Mouse (Mus musculus): ENCODE results near the gene Cerkl.
A peak's percentile ranks its signal among the peaks of the same experiment; 100 is the strongest.

The Cerkl gene

DNA sequence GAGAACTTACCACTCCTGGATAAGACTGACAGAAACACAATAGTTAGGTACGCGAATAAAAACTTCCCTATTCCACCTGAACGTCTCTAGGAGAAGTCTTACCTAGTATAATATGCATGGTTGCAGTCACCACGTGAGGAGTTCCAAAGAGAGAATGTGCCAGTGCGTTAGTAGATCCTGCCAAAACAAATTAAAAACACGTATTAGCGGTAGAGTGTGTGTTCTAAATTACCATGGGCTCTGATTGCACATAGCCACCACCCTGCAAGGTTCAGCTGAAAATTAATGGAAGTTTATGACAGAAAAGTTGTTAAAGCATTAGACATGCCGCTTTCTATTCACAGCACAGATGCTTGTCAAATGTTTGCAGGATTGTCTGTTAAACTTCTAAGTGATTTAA is 113.5 kb downstream of the Cerkl start:
- no peak for DNase-seq (ENCODE audit: low read depth, low spot score)
- H3K36me3 ChIP-seq (ENCODE audit: control insufficient read depth, insufficient read depth, low read length, poor library complexity, severe bottlenecking) = no peaks in the 10 kb centered on the region
- H3K27me3 ChIP-seq (ENCODE audit: control insufficient read depth, insufficient read depth, low read length, poor library complexity, severe bottlenecking) = no peaks in the 10 kb centered on the region

DNA sequence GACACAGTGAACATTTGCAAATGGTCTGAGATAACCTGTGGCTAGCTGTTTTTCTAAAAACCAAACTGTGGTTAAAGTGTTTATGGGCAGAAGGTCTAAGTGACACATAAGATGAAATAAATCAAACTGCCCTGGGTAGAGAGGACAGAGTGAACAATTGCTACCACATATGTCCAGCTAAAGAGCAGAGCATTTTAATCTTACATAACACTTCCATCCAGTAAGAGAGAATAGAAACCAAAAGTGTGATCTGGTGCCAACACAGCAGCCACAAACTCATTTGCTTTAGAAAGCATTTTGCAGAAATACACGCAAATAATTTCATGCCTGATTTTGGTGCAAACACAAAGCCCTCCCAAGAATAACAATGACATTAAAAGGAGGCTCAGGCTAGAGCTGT is 117.6 kb downstream of the Cerkl start:
- no peak for DNase-seq (ENCODE audit: low read depth, low spot score)
- Histone ChIP-seq H3K36me3 (ENCODE audit: control insufficient read depth, insufficient read depth, low read length, poor library complexity, severe bottlenecking) (no peaks in the 10 kb centered on the region), H3K27me3 (ENCODE audit: control insufficient read depth, insufficient read depth, low read length, poor library complexity, severe bottlenecking) (no peaks in the 10 kb centered on the region)

DNA sequence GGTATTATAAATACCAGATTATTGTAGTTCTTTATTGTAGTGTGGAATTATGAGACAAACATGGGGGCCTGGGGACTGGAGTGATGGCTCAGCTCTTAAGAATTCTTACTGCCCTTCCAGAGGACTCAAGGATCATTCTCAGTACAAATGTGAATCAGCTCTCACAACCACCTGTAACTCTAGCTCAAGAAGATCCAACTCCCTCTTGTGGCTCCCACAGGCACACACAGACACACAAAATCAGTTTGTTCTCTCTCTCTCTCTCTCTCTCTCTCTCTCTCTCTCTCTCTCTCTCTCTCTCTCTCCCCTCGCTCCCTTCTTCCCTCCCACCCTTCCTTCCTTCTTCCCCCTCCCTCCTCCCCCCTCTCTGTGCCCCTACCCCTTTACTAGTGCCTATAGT is 120.4 kb downstream of the Cerkl start:
- peak; percentile 12 for DNase-seq (ENCODE audit: low read depth, low spot score)

DNA sequence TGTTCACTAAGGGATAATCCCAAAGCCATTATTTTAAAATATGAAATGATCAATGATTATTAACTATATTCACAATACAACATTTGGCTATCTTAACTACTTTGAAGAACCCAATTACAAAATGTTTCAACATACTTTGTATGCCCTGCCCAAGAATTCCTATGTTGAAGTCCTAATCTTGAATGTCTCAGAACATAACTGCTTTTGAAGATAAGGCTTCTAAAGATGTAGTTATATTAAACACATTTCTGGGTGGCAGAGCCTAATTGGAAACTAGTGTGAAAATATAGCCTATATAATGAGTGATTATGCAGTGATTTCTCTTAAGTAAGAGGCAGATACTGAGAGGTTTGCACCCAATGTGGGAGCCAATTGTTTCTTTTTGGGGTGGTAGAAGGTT is 121.9 kb downstream of the Cerkl start:
- H3K27me3 ChIP-seq (ENCODE audit: control insufficient read depth, insufficient read depth, low read length, poor library complexity, severe bottlenecking) = no peaks in the 10 kb centered on the region
- H3K36me3 ChIP-seq (ENCODE audit: control insufficient read depth, insufficient read depth, low read length, poor library complexity, severe bottlenecking) = peaks cover 7% of the 10 kb centered on the region; the same call in 1 of the 2 replicates
- no peak for DNase-seq (ENCODE audit: low read depth, low spot score)

More for the DNA sequence above, 120.4 kb downstream of the Cerkl start:
- peaks cover 5% of the 10 kb centered on the region; the same call in 1 of the 2 replicates for H3K36me3 ChIP-seq (ENCODE audit: control insufficient read depth, insufficient read depth, low read length, poor library complexity, severe bottlenecking)
- H3K27me3 ChIP-seq (ENCODE audit: control insufficient read depth, insufficient read depth, low read length, poor library complexity, severe bottlenecking) = no peaks in the 10 kb centered on the region

DNA sequence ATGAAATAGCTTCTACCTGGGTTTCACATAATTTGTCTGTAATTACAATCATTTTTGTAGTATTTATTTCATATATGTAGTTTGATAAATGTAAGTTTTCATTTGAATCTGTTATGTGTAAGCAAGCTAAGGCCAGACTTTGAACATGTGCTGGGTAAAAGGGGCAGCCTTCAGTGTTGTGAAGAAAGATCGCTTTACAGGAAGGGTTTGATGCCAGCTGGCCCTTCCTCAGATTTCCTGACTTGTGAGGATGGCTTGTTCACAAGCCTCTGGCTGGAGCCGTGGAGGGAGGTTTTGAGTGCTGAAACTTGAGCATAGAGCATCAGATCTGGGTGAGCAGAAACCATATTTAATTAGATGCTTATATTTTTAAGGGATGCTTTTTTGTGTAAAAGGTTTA is 128.5 kb downstream of the Cerkl start:
- Histone ChIP-seq H3K36me3 (ENCODE audit: control insufficient read depth, insufficient read depth, low read length, poor library complexity, severe bottlenecking) (peaks cover 20% of the 10 kb centered on the region), H3K27me3 (ENCODE audit: control insufficient read depth, insufficient read depth, low read length, poor library complexity, severe bottlenecking) (no peaks in the 10 kb centered on the region)
- no peak for DNase-seq (ENCODE audit: low read depth, low spot score)

DNA sequence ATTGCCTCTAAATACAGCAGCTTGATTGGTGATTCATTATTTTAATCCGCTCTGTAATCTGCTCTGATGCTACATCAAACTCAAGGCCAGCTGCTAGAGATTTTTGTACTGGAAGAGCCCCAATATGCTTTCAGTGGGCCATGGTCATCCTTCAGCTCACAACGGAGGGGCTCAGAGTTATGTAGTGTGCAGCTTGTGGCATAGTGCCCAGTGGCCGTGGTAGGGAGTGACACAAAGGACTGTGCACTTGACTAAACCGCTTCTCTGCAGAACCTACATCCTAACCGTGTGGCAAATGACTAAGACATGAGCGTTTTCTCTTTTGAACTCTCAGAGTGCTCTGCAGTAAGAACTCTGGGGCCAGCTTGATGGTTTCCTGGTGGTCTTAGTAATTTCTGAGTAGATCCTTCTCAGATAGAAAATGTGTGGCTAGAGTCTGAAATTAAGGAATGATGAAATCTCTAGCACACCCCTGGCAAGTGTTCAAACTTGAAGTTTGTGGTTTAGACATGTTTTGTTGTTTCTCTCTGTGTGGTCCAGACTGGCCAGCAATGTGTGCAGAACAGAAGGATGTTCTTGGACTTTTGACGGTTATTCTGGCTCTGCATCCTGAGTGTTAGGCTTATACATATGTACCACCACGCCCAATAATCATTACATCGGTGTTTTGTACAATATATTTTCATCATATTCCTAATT is 140.3 kb downstream of the Cerkl start:
- DNase-seq (ENCODE audit: low read depth, low spot score) = no peak
- Histone ChIP-seq H3K36me3 (ENCODE audit: control insufficient read depth, insufficient read depth, low read length, poor library complexity, severe bottlenecking) (peaks cover 32% of the 10 kb centered on the region; the same call in 1 of the 2 replicates), H3K27me3 (ENCODE audit: control insufficient read depth, insufficient read depth, low read length, poor library complexity, severe bottlenecking) (no peaks in the 10 kb centered on the region)

DNA sequence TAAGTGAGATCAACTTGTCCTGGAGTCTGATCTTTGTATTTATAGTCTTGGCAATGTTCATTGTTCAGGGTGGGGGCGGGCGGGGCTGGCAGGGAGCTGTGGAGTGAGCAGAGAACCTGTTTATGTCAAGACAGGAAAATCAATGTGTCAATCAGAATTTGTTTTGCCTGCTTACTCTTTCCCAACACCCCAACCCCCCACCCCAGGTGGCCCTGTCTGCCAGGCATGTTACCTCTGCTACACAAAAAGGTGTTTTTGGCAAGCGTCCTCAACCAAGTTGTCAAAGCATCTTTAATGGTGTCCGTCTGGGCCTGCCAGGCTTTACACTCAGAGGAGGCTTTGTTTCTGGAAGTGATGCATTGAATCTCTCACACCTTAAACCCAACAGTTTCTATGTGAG is 141.5 kb downstream of the Cerkl start:
- Histone ChIP-seq H3K36me3 (ENCODE audit: control insufficient read depth, insufficient read depth, low read length, poor library complexity, severe bottlenecking) (peaks cover 29% of the 10 kb centered on the region; the same call in 1 of the 2 replicates), H3K27me3 (ENCODE audit: control insufficient read depth, insufficient read depth, low read length, poor library complexity, severe bottlenecking) (no peaks in the 10 kb centered on the region)
- no peak for DNase-seq (ENCODE audit: low read depth, low spot score)

DNA sequence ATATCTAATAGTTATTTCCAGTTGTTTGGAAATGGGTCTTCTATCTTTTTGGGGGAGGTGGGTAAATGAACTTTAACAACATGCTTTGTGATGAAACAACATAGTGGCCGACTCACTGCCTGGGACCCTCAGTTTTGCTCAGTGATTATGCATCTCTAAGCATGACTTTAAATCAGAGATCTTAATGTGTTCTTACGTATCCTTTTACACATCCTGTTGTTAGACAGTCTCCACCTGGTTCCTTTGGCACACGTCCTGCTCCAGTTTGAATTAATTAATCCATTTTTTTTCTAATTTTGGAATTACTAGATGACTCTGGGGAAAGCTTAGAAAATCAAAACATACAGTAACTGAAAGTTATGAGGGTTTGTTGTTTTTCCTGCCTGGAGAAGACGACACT is 144.1 kb downstream of the Cerkl start:
- Histone ChIP-seq H3K27me3 (ENCODE audit: control insufficient read depth, insufficient read depth, low read length, poor library complexity, severe bottlenecking) (no peaks in the 10 kb centered on the region), H3K36me3 (ENCODE audit: control insufficient read depth, insufficient read depth, low read length, poor library complexity, severe bottlenecking) (peaks cover 26% of the 10 kb centered on the region; the same call in 1 of the 2 replicates)
- DNase-seq (ENCODE audit: low read depth, low spot score) = no peak

DNA sequence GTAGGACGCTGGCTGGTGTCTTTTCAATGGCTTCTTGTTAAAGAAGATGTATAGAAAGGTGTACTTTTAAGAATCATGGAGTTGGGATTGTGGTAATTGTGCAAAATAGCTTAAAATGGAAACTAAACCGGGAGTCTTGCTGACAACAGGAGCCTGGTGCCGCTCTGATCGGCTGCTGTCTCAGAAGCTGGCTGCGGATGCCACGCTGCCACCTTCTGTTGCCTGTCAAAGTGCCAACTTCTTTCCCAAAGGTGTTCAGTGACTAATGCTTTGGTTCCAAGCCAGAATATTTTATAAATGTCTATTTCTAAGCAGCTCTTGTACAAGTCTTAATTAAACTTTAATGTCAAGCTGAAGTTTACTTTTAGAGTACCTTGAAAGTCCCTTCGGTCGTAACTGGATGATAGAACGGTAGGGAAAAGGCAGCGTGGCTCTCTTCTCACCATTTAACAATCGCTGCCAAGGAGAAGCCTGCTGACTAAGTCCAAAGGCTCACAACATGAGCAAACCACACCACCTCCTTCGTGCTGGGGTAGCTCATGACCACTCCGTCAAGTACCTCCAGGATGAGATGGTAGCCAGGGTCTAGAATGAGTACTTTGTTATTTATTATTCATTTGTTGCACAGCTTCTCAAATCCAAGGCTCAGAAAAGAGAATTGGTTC is 147.0 kb downstream of the Cerkl start:
- DNase-seq (ENCODE audit: low read depth, low spot score) = no peak
- peaks cover 19% of the 10 kb centered on the region; the same call in 1 of the 2 replicates for H3K36me3 ChIP-seq (ENCODE audit: control insufficient read depth, insufficient read depth, low read length, poor library complexity, severe bottlenecking)
- no peaks in the 10 kb centered on the region for H3K27me3 ChIP-seq (ENCODE audit: control insufficient read depth, insufficient read depth, low read length, poor library complexity, severe bottlenecking)

DNA sequence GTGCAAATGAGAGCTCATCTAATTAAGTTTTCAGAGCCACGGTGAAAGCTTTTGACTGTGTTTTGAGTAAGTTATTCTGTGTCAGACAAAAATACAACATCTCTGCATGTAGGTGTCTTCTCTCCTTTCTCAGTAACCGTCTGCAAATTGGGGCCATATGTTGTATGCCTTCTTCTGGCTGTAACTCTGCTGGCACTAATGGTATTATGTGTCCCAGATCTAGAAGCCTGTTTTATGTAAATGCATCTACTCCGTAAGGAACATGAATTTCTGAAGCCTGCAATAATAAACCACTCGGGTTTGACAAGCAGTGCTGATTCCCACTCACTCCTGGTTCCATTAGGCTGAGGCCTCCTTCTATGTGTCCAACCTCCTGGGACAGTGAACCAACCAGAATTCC is 149.0 kb downstream of the Cerkl start:
- Histone ChIP-seq H3K36me3 (ENCODE audit: control insufficient read depth, insufficient read depth, low read length, poor library complexity, severe bottlenecking) (peaks cover 16% of the 10 kb centered on the region; the same call in 1 of the 2 replicates), H3K27me3 (ENCODE audit: control insufficient read depth, insufficient read depth, low read length, poor library complexity, severe bottlenecking) (no peaks in the 10 kb centered on the region)
- no peak for DNase-seq (ENCODE audit: low read depth, low spot score)

DNA sequence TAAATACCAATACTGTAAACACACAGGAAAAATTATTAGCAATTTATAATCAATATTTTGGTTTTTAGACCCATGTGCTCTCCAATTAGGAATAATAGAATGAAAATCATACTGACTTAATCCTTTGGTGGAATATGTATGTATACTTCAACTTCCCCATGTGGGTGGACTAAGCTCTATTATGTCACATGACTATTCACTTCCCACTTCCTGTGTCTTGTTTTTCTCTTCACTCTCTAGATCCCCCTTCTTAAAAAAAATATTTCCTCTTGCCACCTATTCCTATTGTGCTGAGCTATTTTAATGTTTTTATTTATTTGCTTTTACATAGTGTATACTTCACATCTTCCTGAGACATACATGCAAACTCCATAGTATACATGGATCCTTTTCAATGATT is 154.2 kb downstream of the Cerkl start:
- Histone ChIP-seq H3K27me3 (ENCODE audit: control insufficient read depth, insufficient read depth, low read length, poor library complexity, severe bottlenecking) (no peaks in the 10 kb centered on the region), H3K36me3 (ENCODE audit: control insufficient read depth, insufficient read depth, low read length, poor library complexity, severe bottlenecking) (peaks cover 14% of the 10 kb centered on the region; the same call in 1 of the 2 replicates)
- no peak for DNase-seq (ENCODE audit: low read depth, low spot score)

DNA sequence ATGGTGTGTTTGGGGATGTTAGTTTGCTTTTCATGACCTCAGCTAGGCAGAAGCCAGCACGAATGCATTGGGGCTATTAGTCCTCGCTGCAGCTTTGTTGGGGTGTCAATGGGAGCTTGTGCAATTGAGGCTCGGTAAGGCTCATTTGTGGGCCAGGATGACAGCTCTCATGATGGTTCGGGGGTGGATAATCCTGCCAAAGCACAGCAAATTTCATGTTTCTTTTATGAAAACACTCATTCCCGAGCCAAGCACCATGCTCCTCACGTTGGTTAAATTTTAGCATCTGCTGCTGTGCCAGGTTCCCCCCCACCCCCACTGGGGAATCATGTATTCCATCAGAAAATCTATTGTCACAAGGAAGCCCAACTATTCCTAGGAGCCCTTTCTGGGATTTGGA is 164.2 kb downstream of the Cerkl start:
- Histone ChIP-seq H3K36me3 (ENCODE audit: control insufficient read depth, insufficient read depth, low read length, poor library complexity, severe bottlenecking) (peaks cover 36% of the 10 kb centered on the region), H3K27me3 (ENCODE audit: control insufficient read depth, insufficient read depth, low read length, poor library complexity, severe bottlenecking) (no peaks in the 10 kb centered on the region)
- DNase-seq (ENCODE audit: low read depth, low spot score) = no peak

DNA sequence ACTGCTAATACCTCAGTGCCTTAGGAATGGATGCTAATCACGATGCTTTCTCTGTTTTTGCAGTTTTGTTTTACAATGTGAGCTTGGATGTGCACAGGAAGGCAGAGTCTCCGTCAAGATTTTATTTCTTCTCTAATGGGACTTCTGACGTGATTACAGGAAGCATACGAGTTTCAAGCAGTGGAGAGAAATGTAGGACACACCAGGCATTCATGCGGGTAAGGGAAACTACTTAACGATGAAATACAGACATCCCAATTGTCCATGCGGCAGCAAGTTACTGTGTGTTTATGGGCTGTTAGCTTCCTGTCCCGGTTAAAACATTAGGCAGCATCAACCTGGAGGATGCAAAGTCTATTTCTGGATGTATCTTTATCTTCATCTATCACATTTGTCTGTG is 164.7 kb downstream of the Cerkl start:
- no peak for DNase-seq (ENCODE audit: low read depth, low spot score)
- H3K27me3 ChIP-seq (ENCODE audit: control insufficient read depth, insufficient read depth, low read length, poor library complexity, severe bottlenecking) = no peaks in the 10 kb centered on the region
- H3K36me3 ChIP-seq (ENCODE audit: control insufficient read depth, insufficient read depth, low read length, poor library complexity, severe bottlenecking) = peaks cover 35% of the 10 kb centered on the region

DNA sequence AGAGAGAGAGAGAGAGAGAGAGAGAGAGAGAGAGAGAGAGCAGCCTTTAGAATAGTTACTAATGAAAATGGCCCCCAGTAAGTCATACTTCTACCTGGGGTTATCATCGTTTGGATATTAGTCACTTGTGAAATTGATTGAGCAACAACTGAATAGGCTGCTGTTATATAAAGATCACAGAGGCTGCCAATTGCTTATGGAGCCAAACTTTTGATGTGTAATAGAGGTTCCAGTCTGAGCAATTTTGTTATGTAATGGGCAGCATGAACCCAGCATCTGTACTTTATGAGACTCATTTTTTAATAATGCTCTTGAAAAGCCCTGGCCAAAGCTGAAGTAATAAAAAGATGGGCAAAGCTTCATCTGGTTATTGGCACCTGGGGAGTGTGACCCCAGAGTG is 166.4 kb downstream of the Cerkl start:
- H3K36me3 ChIP-seq (ENCODE audit: control insufficient read depth, insufficient read depth, low read length, poor library complexity, severe bottlenecking) = peaks cover 37% of the 10 kb centered on the region
- no peak for DNase-seq (ENCODE audit: low read depth, low spot score)
- H3K27me3 ChIP-seq (ENCODE audit: control insufficient read depth, insufficient read depth, low read length, poor library complexity, severe bottlenecking) = no peaks in the 10 kb centered on the region

DNA sequence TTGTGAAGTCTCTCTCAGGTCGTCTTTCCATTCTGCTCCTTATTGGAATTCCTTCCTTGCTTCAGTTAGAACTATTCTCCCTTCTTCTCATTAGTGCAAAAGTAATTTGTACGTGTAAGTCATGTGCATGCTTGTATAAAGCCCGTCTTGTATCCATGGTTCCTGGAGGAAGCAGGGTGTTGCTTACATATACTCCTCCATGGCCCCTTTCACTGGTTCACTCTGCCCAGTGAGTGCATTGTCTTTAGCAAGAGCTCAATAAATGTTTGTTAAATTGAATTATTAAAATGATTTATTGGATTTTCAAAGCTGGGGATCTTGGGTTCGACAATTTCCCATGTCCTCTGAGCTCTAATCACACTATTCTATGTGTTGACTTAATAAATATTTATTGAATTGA is 172.4 kb downstream of the Cerkl start:
- H3K27me3 ChIP-seq (ENCODE audit: control insufficient read depth, insufficient read depth, low read length, poor library complexity, severe bottlenecking) = no peaks in the 10 kb centered on the region
- DNase-seq (ENCODE audit: low read depth, low spot score) = no peak
- H3K36me3 ChIP-seq (ENCODE audit: control insufficient read depth, insufficient read depth, low read length, poor library complexity, severe bottlenecking) = peaks cover 23% of the 10 kb centered on the region

All from splenic B cell, adult 2 months (primary cell).